In genomic region chr7:107665586-107666261, GRCm38 (mm10) we compare ENCODE assay signal across 9 mouse cellular contexts. TPM values are rescaled to one million over a fixed set of nuclear protein-coding genes. Genes with fewer than 3 reads are reported as not detected.
DNase-seq lines count a peak whose midpoint lies in the region; ATAC-seq and TF ChIP-seq lines count a peak whose summit lies in the region.
"Had no signal": no experiment of that assay in that cellular context is flagged by ENCODE, and none has a peak within 500 bp of the region (broad histone marks: within the 10 kb centered on the region; RNA-seq: fewer than 3 reads in every experiment).

No protein-coding gene starts in this region.

- H3K9ac ChIP-seq in hindbrain, embryonic 12.5 days = peak overlapping the region; percentile 46; the same call in 1 of the 2 replicates
- H3K9ac ChIP-seq in stomach, embryonic 14.5 days (replicated peaks; ENCODE audit: low read depth, low read length) = peak overlapping the region; percentile 32

- peak overlapping the region; percentile 45 for H3K4me2 ChIP-seq in hindbrain, embryonic 12.5 days (replicated peaks)
- peak overlapping the region; percentile 45 for H3K4me2 ChIP-seq in stomach, embryonic 14.5 days (replicated peaks; ENCODE audit: low read depth, low read length)

- ATAC-seq in hindbrain, embryonic 12.5 days (ENCODE audit: low FRiP score) = peak; percentile 48
- peak; percentile 23; the same call in 1 of the 2 replicates for ATAC-seq in stomach, embryonic 14.5 days (ENCODE audit: insufficient number of reproducible peaks, insufficient read depth, low FRiP score, low read depth)

- TF ChIP-seq CTCF in gastrocnemius, adult 2 months (IDR thresholded peaks at IDR 0.05) = no peak

- 10% methylated on average over 9 of the region's 9 CpGs for WGBS in hindbrain, embryonic 12.5 days
- 14% methylated on average over 9 of the region's 9 CpGs for WGBS in stomach, embryonic 14.5 days

- H3K4me3 ChIP-seq in gastrocnemius, adult 2 months = peak overlapping the region; percentile 78
- H3K4me3 ChIP-seq in hindbrain, embryonic 12.5 days = peak overlapping the region; percentile 27
- peak overlapping the region; percentile 26 for H3K4me3 ChIP-seq in stomach, embryonic 14.5 days (ENCODE audit: low read depth, low read length)

- intact Hi-C loops in gastrocnemius, adult 2 months (cut with DNase I) = loop anchor here (2.0 kb wide), 2 partner anchors 25 to 71 kb away; partner anchors contain the start of gene Ppfibp2

- H3K27me3 ChIP-seq in hindbrain, embryonic 12.5 days = peaks cover 8% of the 10 kb centered on the region
- no peaks in the 10 kb centered on the region for H3K27me3 ChIP-seq in stomach, embryonic 14.5 days (ENCODE audit: control insufficient read depth, insufficient read depth, low read length)

- peak; percentile 26 for DNase-seq in urinary bladder, postnatal 25 days (ENCODE audit: low spot score)
- no peak for DNase-seq in urinary bladder, adult 2 months (ENCODE audit: low spot score)
- peak; percentile 65 for DNase-seq in gastrocnemius, adult 2 months
- peak; percentile 18 to 32 for DNase-seq in left cerebral cortex, adult 8-10 months (ENCODE audit: low spot score in 2 of 2)
- peak; percentile 69 for DNase-seq in lung, postnatal 36 days
- no peak for DNase-seq in thymus, postnatal 25 days

- no peaks in the 10 kb centered on the region for H3K36me3 ChIP-seq in hindbrain, embryonic 12.5 days
- H3K36me3 ChIP-seq in stomach, embryonic 14.5 days (ENCODE audit: control insufficient read depth, insufficient read depth, low read length) = no peaks in the 10 kb centered on the region

- H3K9me3 ChIP-seq in hindbrain, embryonic 12.5 days (replicated peaks) = no peaks in the 10 kb centered on the region
- H3K9me3 ChIP-seq in stomach, embryonic 14.5 days (ENCODE audit: control insufficient read depth, low read depth, low read length) = no peaks in the 10 kb centered on the region

- H3K4me1 ChIP-seq in hindbrain, embryonic 12.5 days = peaks cover 28% of the 10 kb centered on the region
- peaks cover 62% of the 10 kb centered on the region for H3K4me1 ChIP-seq in stomach, embryonic 14.5 days (ENCODE audit: control insufficient read depth, insufficient read depth, low read length)

- peak overlapping the region; percentile 96 for H3K27ac ChIP-seq in gastrocnemius, adult 2 months
- peak overlapping the region; percentile 71 for H3K27ac ChIP-seq in hindbrain, embryonic 12.5 days
- H3K27ac ChIP-seq in stomach, embryonic 14.5 days (ENCODE audit: low read length) = peak overlapping the region; percentile 90

RNA-seq across cellular contexts. Expression of gene 5330417H12Rik, which starts 40.8 kb away (rescaled TPM):
- polyA plus RNA-seq in urinary bladder, adult 2 months (2012; rRNA removed) = not detected in 2 replicates
- not detected for total RNA-seq in gastrocnemius, adult 2 months (2021)
- polyA plus RNA-seq in hindbrain, embryonic 12.5 days (2016; fragmentation: Nextera tagmentation; extraction: Ambion mirVana) = not detected in 2 replicates
- total RNA-seq in left cerebral cortex, adult 8-10 months (2022) = not detected
- not detected in 2 replicates for polyA plus RNA-seq in stomach, embryonic 14.5 days (2014; fragmentation: Nextera tagmentation; extraction: Ambion mirVana)
- total RNA-seq: layer of hippocampus, postnatal 25 days had no signal

Comparison
In these comparisons a context has a peak if more than half of its experiments do, and no peak if none do; other contexts are left out.
1. DNase-seq: peak in urinary bladder, postnatal 25 days (single experiment), gastrocnemius, adult 2 months (single experiment), left cerebral cortex, adult 8-10 months (2 of 2) and lung, postnatal 36 days (single experiment); none in urinary bladder, adult 2 months (single experiment) and thymus, postnatal 25 days (single experiment).
2. H3K4me3 ChIP-seq: peak in every context shown above with its lines; median percentile 78 in gastrocnemius, adult 2 months; 27 in hindbrain, embryonic 12.5 days; 26 in stomach, embryonic 14.5 days.
3. Peak in every context shown above with its lines, with median percentiles within 50 percentile points of each other: H3K27ac ChIP-seq.